Mouse (Mus musculus) thymus, adult 2 months (tissue): ENCODE data around the gene Col26a1.

Source experiments
- CTCF ChIP-seq: fragments of 200-500 bp; IDR thresholded peaks from 2 replicates; pipeline ENCODE4 v1.5.1; 2012; ENCODE audit warnings: mild to moderate bottlenecking, control low read depth, low read length, moderate library complexity, borderline replicate concordance; ENCODE audit not compliant: control insufficient read depth, poor library complexity, insufficient read depth; ENCODE audit errors: extremely low read depth
- POLR2A ChIP-seq: fragments of 200-500 bp; IDR thresholded peaks from 2 replicates; pipeline ENCODE4 v1.6.1; 2012; ENCODE audit warnings: mild to moderate bottlenecking, low read length, control low read depth, moderate library complexity; ENCODE audit not compliant: control insufficient read depth, poor library complexity, insufficient read depth; ENCODE audit errors: extremely low read depth

DNA sequence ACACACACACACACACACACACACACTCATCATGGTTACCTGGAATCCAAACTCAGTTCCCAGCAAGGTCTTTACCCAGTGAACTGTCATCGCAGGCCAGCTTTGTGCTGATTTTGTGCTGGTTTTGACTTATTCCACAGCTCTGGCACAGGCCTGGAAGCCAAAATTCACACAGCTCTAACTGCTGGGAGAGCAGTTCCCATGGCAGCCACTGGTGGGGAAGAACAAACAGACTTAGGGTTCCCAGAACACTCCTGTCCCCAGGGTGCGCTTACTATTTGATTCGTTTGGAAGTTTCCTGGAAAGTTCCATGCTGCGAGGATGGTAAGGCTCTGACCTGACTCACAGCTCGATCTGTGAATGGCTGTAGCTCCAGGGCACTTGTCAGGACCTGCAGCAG, 161.4 kb downstream of the Col26a1 start:
- TF ChIP-seq CTCF (no peak), POLR2A (no peak)
